Mouse (Mus musculus) liver, embryonic 14.5 days (tissue): ENCODE measurements around the gene C2cd5.

ENCODE experiments used
- CTCF ChIP-seq: IDR thresholded peaks from 2 replicates; pipeline ENCODE4 v1.5.1; 2016; ENCODE audit warnings: antibody characterized with exemption, low read depth, control low read depth
- EP300 ChIP-seq: IDR thresholded peaks from 2 replicates; pipeline ENCODE4 v1.6.1; 2016; ENCODE audit warnings: antibody characterized with exemption, low read depth

GRCm38 (mm10) chr6:143057601-143058000 lies 42.3 kb downstream of the C2cd5 start:
- no peak for TF ChIP-seq CTCF
- TF ChIP-seq EP300, result no peak
